Mouse (Mus musculus) adrenal gland, adult 18-20 months (tissue): Measurements from ENCODE around the gene Gm21425. TPM values are rescaled to one million over a fixed set of nuclear protein-coding genes. Genes with fewer than 3 reads are reported as not detected.
"Not testable (repeated sequence)": the region's sequence is repeated elsewhere in the genome, so short reads cannot be mapped to it uniquely, and the experiment has no call there.

Experiments used
- DNase-seq, 2 experiments: peaks; one replicate each; pipeline ENCODE4 v3.0.0; 2021 to 2022; ENCODE audit warnings: low spot score in 2 of 2
- long read RNA-seq, 2 experiments: library from polyadenylated mRNA; stranded (forward); transcript quantifications; one replicate each; pipeline ENCODE4 v2.0.0; 2021
- total RNA-seq, 2 experiments: library from RNA; stranded (reverse); gene quantifications; 1 replicate in 1 of 2; 2 replicates in 1 of 2; pipeline ENCODE4 v1.2.3; 2021

The Gm21425 gene
- not detected for total RNA-seq
- long read RNA-seq, experiment 1: 0 reads
- long read RNA-seq, experiment 2: 0 reads

DNA sequence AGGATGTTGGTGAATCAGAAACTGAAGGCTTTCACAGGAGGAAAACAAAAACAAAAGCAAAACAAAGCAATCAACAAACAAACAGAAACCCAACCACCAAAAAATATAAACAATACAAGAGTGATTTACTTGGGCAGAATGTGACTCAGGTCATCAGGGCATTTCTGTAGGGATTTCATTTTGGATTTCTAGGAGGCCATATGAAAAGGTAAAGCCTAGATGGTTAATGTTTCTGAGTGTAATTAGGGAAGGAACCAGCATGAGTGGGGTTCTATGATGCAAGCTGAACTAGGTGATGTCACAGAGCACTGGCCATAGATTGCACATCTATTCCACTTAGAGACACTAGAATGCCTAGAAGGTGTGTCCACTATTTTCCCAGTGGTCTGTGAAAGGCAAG is at the start of gene Gm21425:
Gene Gm21425 (plus strand): TSS at position 301 of the 400 bp plus-strand sequence.
- DNase-seq: not testable (repeated sequence)

DNA sequence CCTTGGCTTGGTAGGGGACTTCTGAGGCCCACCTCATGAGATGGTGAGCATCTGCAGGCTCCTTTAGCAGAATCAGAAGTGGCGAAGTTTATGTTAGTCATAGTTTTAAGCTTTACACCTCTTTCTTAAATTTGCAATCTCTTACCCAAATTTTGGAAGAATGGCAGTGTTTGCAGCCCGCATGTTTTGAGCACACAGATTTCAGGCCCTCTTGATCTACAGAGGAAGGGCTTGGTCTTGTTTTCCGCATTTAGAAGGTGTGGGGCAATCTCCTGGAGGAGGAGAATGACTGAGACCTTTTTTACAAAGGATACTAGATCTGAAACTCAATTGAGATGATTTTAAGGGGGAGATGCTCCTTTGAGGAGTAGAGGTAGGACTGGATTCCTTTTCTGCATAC is 28.4 kb upstream of the Gm21425 start, which contains the start of gene Gm21891:
Gene Gm21891 (minus strand): TSS at position 101 of the 400 bp plus-strand sequence.
- DNase-seq: not testable (repeated sequence)

Other genes starting within 250 kb of the Gm21425 start
- gene Gm20807, start 119.1 kb upstream of the Gm21425 start, total RNA-seq: not detected
- gene Gm21891, start 28.5 kb upstream of the Gm21425 start, total RNA-seq: not detected
- not detected for gene Gm21828, start 62.0 kb downstream of the Gm21425 start, total RNA-seq
- not detected for gene Gm21440, start 90.4 kb downstream of the Gm21425 start, total RNA-seq
- not detected for gene Gm21454, start 90.5 kb downstream of the Gm21425 start, total RNA-seq
- not detected for gene Gm21725, start 187.1 kb downstream of the Gm21425 start, total RNA-seq